Comparison of ENCODE assay signal across 24 mouse cellular contexts in genomic region chr1:93006061-93006460, GRCm38 (mm10). TPM values are rescaled to one million over a fixed set of nuclear protein-coding genes. Genes with fewer than 3 reads are reported as not detected.
"Had no signal": no experiment of that assay in that cellular context is flagged by ENCODE, and none has a peak within 500 bp of the region (broad histone marks: within the 10 kb centered on the region; RNA-seq: fewer than 3 reads in every experiment).

Aqp12 (plus strand) TSS chr1:93006334.

- H3K4me3 ChIP-seq: layer of hippocampus, adult 2 months; limb, embryonic 10.5 days; limb, embryonic 13.5 days; liver, embryonic 12.5 days; liver, embryonic 15.5 days had no signal

- H3K27me3 ChIP-seq: limb, embryonic 13.5 days had no signal

- H3K9ac ChIP-seq: limb, embryonic 13.5 days; liver, embryonic 12.5 days; liver, embryonic 15.5 days had no signal

- ATAC-seq: hindbrain, postnatal 0 days; inflammation-experienced regulatory T-cells, adult 6 months; liver, embryonic 12.5 days had no signal

- DNase-seq: kidney, adult 18-20 months; kidney, postnatal 25 days; layer of hippocampus, adult 9-11 months; liver; lung, adult 18-20 months; lung, postnatal 4 days; midbrain, embryonic 14.5 days; retina, postnatal 1 day; thymus, postnatal 25 days had no signal

- H3K36me3 ChIP-seq: limb, embryonic 10.5 days; limb, embryonic 13.5 days; liver, embryonic 12.5 days; liver, embryonic 15.5 days had no signal

- H3K4me1 ChIP-seq: limb, embryonic 10.5 days; limb, embryonic 13.5 days; liver, embryonic 12.5 days; liver, embryonic 15.5 days had no signal

- H3K9me3 ChIP-seq: limb, embryonic 10.5 days; liver, embryonic 12.5 days; liver, embryonic 15.5 days had no signal

- H3K27ac ChIP-seq: hindbrain, postnatal 0 days; kidney, postnatal 0 days; layer of hippocampus, adult 2 months; limb, embryonic 13.5 days; liver, embryonic 12.5 days; liver, embryonic 15.5 days had no signal

- H3K4me2 ChIP-seq: limb, embryonic 13.5 days; liver, embryonic 12.5 days; liver, embryonic 15.5 days; midbrain, embryonic 11.5 days had no signal

RNA-seq across cellular contexts. Expression of gene Aqp12, which starts in this region (rescaled TPM):
- polyA plus RNA-seq: hindbrain, postnatal 0 days; inflammation-experienced regulatory T-cells, adult 6 months; kidney, embryonic 14.5 days; kidney, postnatal 0 days; limb, embryonic 10.5 days; limb, embryonic 13.5 days; liver, embryonic 12.5 days; liver, embryonic 15.5 days; lung, embryonic 16.5 days; midbrain, embryonic 11.5 days; midbrain, embryonic 14.5 days; midbrain, postnatal 0 days; neural tube, embryonic 11.5 days; neural tube, embryonic 14.5 days; thymus, postnatal 0 days had no signal
